Mouse (Mus musculus) ES-Bruce4 (cell line): ENCODE measurements around the gene Orc5.

ENCODE experiments used
- CTCF ChIP-seq: IDR thresholded peaks from one replicate; pipeline ENCODE4 v1.8.1; 2011; ENCODE audit warnings: low read depth, low read length
- POLR2A ChIP-seq: IDR thresholded peaks from one replicate; pipeline ENCODE4 v1.8.1; 2011; ENCODE audit warnings: low read length; ENCODE audit not compliant: insufficient read depth

DNA sequence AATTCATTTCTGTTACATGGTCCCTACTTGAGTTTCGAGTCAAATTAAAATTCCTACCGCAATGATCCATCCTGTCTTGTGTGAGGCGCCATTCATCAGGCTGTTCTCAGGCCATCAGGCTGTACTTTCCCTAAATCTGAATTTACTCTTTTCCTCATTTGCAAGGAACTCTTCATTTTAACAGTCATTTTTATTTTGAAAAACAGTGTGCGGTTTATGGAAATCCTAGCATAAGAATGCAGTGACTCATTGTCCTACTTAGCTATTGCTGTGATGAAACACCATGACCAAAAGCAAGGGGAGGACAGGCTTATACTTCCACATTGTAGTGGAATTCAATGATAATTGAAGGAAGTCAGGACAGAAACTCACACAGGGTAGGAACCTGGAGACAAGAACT, 46.8 kb upstream of the Orc5 start:
- no peak for TF ChIP-seq CTCF
- TF ChIP-seq POLR2A = no peak
